Mouse (Mus musculus): ENCODE data around the gene Unc5a.

DNA sequence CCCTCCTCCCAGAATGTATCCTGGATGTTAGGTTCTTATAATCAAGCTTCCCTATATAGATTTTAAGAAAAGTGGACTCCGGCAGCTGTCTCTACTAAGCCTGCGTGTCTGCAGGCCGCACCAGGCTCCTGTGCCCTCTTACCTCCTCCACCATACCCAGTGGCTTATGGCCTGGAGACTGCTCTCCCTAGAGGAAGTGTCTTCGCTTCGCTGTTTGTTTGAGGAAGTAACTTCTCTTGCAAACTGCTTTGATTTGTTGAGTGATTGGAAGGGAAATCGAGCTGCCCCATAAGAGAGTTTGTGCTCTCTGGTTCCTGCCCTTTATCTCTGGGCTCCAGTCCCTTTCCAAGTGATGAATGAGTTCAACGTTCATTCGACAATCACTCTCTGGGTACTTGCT is 33.8 kb downstream of the Unc5a start:
- TF ChIP-seq POLR2A (IDR thresholded peaks at IDR 0.05; ENCODE audit: borderline replicate concordance, extremely low read depth, insufficient read depth, insufficient read length, poor library complexity, severe bottlenecking) (no peak), CTCF (IDR thresholded peaks at IDR 0.05; ENCODE audit: borderline replicate concordance, extremely low read depth, insufficient read depth, insufficient read length) (no peak)

All from brain, embryonic 14.5 days (tissue).